Mouse (Mus musculus) thymus, postnatal 4 days (tissue): Measurements from ENCODE around the gene Slc43a3.

Experiments
- DNase-seq: peaks from one replicate; pipeline ENCODE4 v3.0.0; 2021

The Slc43a3 gene

DNA sequence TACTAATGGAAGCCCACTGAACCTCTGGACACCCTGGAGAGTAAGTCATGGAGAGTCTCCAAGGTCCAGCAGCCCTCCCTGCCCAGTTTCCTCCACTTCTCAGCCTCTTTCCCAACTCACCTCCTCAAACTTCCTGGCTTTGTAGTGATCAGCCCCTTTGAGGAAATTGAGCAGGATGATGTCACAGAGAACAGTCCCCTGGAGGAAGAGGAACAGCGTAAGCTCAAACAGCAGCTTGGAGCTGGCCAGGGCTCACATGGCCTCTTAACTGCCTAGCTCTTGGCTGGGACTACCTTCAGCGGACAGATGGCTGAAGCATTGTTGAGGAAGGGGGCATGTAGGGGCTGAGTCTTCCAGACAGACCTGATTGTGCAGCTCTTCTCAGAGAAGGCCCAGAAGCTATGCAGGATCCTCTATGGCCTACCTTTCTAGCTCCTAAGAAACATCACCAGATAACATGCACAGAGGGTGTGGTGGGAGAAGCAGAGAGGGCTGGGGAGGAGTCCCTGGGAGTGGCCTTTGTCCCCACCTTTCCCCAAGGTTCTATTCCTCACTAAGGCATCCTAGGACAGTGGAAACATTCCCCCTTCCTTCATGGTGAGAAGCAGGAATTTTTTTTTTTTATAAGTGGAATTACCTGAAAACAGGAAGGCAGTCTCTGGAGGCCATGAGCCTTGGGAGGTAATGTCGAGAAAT is 63.3 kb downstream of the Slc43a3 start:
- no peak for DNase-seq

GRCm38 (mm10) chr2:85001497-85001896 is 65.1 kb downstream of the Slc43a3 start:
- no peak for DNase-seq

GRCm38 (mm10) chr2:85002575-85002974 is 66.2 kb downstream of the Slc43a3 start:
- no peak for DNase-seq

- no peak for DNase-seq
These were observed 68.0 kb downstream of the Slc43a3 start for GRCm38 (mm10) chr2:85004341-85004740.

- no peak for DNase-seq
These were observed 70.2 kb downstream of the Slc43a3 start for GRCm38 (mm10) chr2:85006600-85006999.

- peak; percentile 25 for DNase-seq
These were observed 71.3 kb downstream of the Slc43a3 start for GRCm38 (mm10) chr2:85007729-85008128.
